Mouse (Mus musculus) limb, embryonic 14.5 days (tissue): ENCODE measurements at regions not wholly inside any gene's neighbourhood (a gene's known extent, or its start where the extent isn't known, plus 50 kb on each side); places are given as distances from the start of the nearest gene placed in this dataset.

Source experiments
- ATAC-seq: fragments of 200-750 bp; cut with Nextera tagmentation; 2 replicates; pipeline ENCODE4 v1.8.0; 2017; ENCODE audit warnings: low read depth, moderate number of reproducible peaks, moderate TSS enrichment; ENCODE audit not compliant: low FRiP score
- DNase-seq: peaks from one replicate; pipeline ENCODE4 v3.0.0-alpha.2; 2015; ENCODE audit warnings: low spot score
- H3K27ac ChIP-seq: fragments of 300-500 bp; sonication (generic); replicated peaks from 2 replicates; pipeline ENCODE4 v1.5.1; 2014; ENCODE audit warnings: low read depth, mild to moderate bottlenecking, low read length, moderate library complexity, mixed read lengths
- H3K27me3 ChIP-seq: fragments of 300-500 bp; sonication (generic); 2 replicates; pipeline ENCODE4 v1.6.1; 2014; ENCODE audit warnings: low read length, mixed read lengths; ENCODE audit not compliant: control insufficient read depth, insufficient read depth
- H3K36me3 ChIP-seq: fragments of 300-500 bp; sonication (generic); 2 replicates; pipeline ENCODE4 v1.6.1; 2014; ENCODE audit warnings: mild to moderate bottlenecking, low read length, moderate library complexity, mixed read lengths; ENCODE audit not compliant: control insufficient read depth, insufficient read depth
- H3K4me1 ChIP-seq: fragments of 300-500 bp; sonication (generic); 2 replicates; pipeline ENCODE4 v1.6.1; 2014; ENCODE audit warnings: antibody characterized with exemption, low read length, mixed read lengths; ENCODE audit not compliant: control insufficient read depth, insufficient read depth
- H3K4me2 ChIP-seq: fragments of 300-500 bp; sonication (generic); replicated peaks from 2 replicates; pipeline ENCODE4 v1.6.1; 2014; ENCODE audit warnings: low read depth, mild to moderate bottlenecking, low read length, moderate library complexity; ENCODE audit not compliant: severe bottlenecking
- H3K4me3 ChIP-seq: fragments of 300-500 bp; sonication (generic); replicated peaks from 2 replicates; pipeline ENCODE4 v1.5.1; 2014; ENCODE audit warnings: low read length
- H3K9ac ChIP-seq: fragments of 300-500 bp; sonication (generic); 2 replicates; pipeline ENCODE4 v1.6.1; 2014; ENCODE audit warnings: mild to moderate bottlenecking, low read depth, low read length, moderate library complexity; ENCODE audit not compliant: severe bottlenecking
- H3K9me3 ChIP-seq: fragments of 300-500 bp; sonication (generic); 2 replicates; pipeline ENCODE4 v1.6.1; 2016; ENCODE audit warnings: low read length; ENCODE audit not compliant: control insufficient read depth
- POLR2A ChIP-seq: fragments of 200-500 bp; IDR thresholded peaks from 2 replicates; pipeline ENCODE4 v1.8.0; 2012; ENCODE audit warnings: inconsistent platforms, mild to moderate bottlenecking, moderate library complexity, borderline replicate concordance; ENCODE audit not compliant: insufficient read depth, insufficient read length; ENCODE audit errors: extremely low read depth
- WGBS: fragments of 180-500 bp; shearing (Covaris S2); extraction: QIAGEN DNeasy Blood & Tissue Kit; methylation state at CpG from one replicate; pipeline ENCODE4 v1.1.7; 2014; 5-methylcytosine and 5-hydroxymethylcytosine counted together

GRCm38 (mm10) chr9:91981499-91981898, 211.2 kb upstream of the Plscr5 start:
- Histone ChIP-seq H3K9me3 (no peaks in the 10 kb centered on the region), H3K27ac (no peak overlapping the region), H3K4me3 (no peak overlapping the region), H3K9ac (no peak overlapping the region), H3K4me1 (no peaks in the 10 kb centered on the region), H3K27me3 (no peaks in the 10 kb centered on the region), H3K4me2 (no peak overlapping the region), H3K36me3 (no peaks in the 10 kb centered on the region)
- 82% methylated on average over 3 of the region's 3 CpGs for WGBS
- DNase-seq (no peak), ATAC-seq (no peak)
- TF ChIP-seq POLR2A = no peak

GRCm38 (mm10) chr9:91964051-91964450, 228.7 kb upstream of the Plscr5 start:
- Histone ChIP-seq H3K4me1 (no peaks in the 10 kb centered on the region), H3K27me3 (no peaks in the 10 kb centered on the region), H3K4me3 (no peak overlapping the region), H3K27ac (no peak overlapping the region), H3K4me2 (no peak overlapping the region), H3K36me3 (no peaks in the 10 kb centered on the region), H3K9me3 (no peaks in the 10 kb centered on the region), H3K9ac (no peak overlapping the region)
- no peak for DNase-seq
- no peak for ATAC-seq
- TF ChIP-seq POLR2A = no peak
- WGBS = 69% methylated on average over 2 of the region's 2 CpGs

- no peak overlapping the region for H3K4me2 ChIP-seq
- ATAC-seq (no peak), DNase-seq (no peak)
- H3K9ac ChIP-seq = no peak overlapping the region
- no peak overlapping the region for H3K4me3 ChIP-seq
- no peaks in the 10 kb centered on the region for H3K9me3 ChIP-seq
- no peaks in the 10 kb centered on the region for H3K4me1 ChIP-seq
- no peak for TF ChIP-seq POLR2A
- H3K27me3 ChIP-seq = no peaks in the 10 kb centered on the region
- H3K27ac ChIP-seq = no peak overlapping the region
- 76% methylated on average over 1 of the region's 1 CpGs for WGBS
- no peaks in the 10 kb centered on the region for H3K36me3 ChIP-seq
Measured at GRCm38 (mm10) chr9:91962726-91963125, 230.0 kb upstream of the Plscr5 start.

- 79% methylated on average over 1 of the region's 1 CpGs for WGBS
- Histone ChIP-seq H3K36me3 (no peaks in the 10 kb centered on the region), H3K9ac (no peak overlapping the region), H3K9me3 (no peaks in the 10 kb centered on the region), H3K27ac (no peak overlapping the region), H3K27me3 (no peaks in the 10 kb centered on the region), H3K4me1 (no peaks in the 10 kb centered on the region), H3K4me2 (no peak overlapping the region), H3K4me3 (no peak overlapping the region)
- no peak for TF ChIP-seq POLR2A
- DNase-seq (no peak), ATAC-seq (no peak)
Measured at GRCm38 (mm10) chr9:91961666-91962065, 231.1 kb upstream of the Plscr5 start.

- Histone ChIP-seq H3K36me3 (no peaks in the 10 kb centered on the region), H3K9me3 (no peaks in the 10 kb centered on the region), H3K27ac (no peak overlapping the region), H3K27me3 (no peaks in the 10 kb centered on the region), H3K4me3 (no peak overlapping the region), H3K4me1 (no peaks in the 10 kb centered on the region), H3K9ac (no peak overlapping the region), H3K4me2 (no peak overlapping the region)
- TF ChIP-seq POLR2A = no peak
- DNase-seq = no peak
- no peak for ATAC-seq
- 83% methylated on average over 14 of the region's 14 CpGs for WGBS
Measured at GRCm38 (mm10) chr9:91960556-91961325, 232.0 kb upstream of the Plscr5 start.
